Mouse (Mus musculus) heart, embryonic 10.5 days (tissue): ENCODE measurements around the gene Spib. TPM values are rescaled to one million over a fixed set of nuclear protein-coding genes. Genes with fewer than 3 reads are reported as not detected.

Experiments used
- DNase-seq: peaks from one replicate; pipeline ENCODE4 v3.0.0-alpha.2; 2017; ENCODE audit warnings: low spot score
- H3K27ac ChIP-seq: fragments of 300-500 bp; sonication (generic); 2 replicates; pipeline ENCODE4 v1.5.1; 2016; ENCODE audit warnings: mild to moderate bottlenecking
- H3K27me3 ChIP-seq: fragments of 300-500 bp; sonication (generic); 2 replicates; pipeline ENCODE4 v1.6.1; 2016; ENCODE audit warnings: mild to moderate bottlenecking; ENCODE audit not compliant: poor library complexity, insufficient read depth, severe bottlenecking
- H3K36me3 ChIP-seq: fragments of 300-500 bp; sonication (generic); 2 replicates; pipeline ENCODE4 v1.6.1; 2016; ENCODE audit warnings: mild to moderate bottlenecking, moderate library complexity
- H3K4me1 ChIP-seq: fragments of 300-500 bp; sonication (generic); 2 replicates; pipeline ENCODE4 v1.6.1; 2016; ENCODE audit warnings: mild to moderate bottlenecking
- H3K4me3 ChIP-seq: fragments of 300-500 bp; sonication (generic); 2 replicates; pipeline ENCODE4 v1.5.1; 2016; ENCODE audit warnings: mild to moderate bottlenecking, moderate library complexity
- H3K9me3 ChIP-seq: fragments of 300-500 bp; sonication (generic); 2 replicates; pipeline ENCODE4 v1.6.1; 2016; ENCODE audit warnings: mild to moderate bottlenecking, moderate library complexity
- WGBS: fragments of 180-500 bp; shearing (Covaris S2); methylation state at CpG from one replicate; pipeline ENCODE4 v1.1.7; 2016; 5-methylcytosine and 5-hydroxymethylcytosine counted together
- polyA plus RNA-seq: library from polyadenylated mRNA; unstranded; fragments of >200 nt; fragmentation: Nextera tagmentation; extraction: Ambion mirVana; gene quantifications from 2 replicates; pipeline ENCODE4 v1.2.1, GENCODE M21; 2016

The Spib gene
- polyA plus RNA-seq, 1 experiment from 2014 or later, result 0.15 TPM

GRCm38 (mm10) chr7:44543071-44543470, 11.2 kb upstream of the Spib start:
- Histone ChIP-seq H3K9me3 (no peaks in the 10 kb centered on the region), H3K4me3 (no peak overlapping the region), H3K27ac (no peak overlapping the region), H3K27me3 (no peaks in the 10 kb centered on the region), H3K4me1 (peaks cover 13% of the 10 kb centered on the region), H3K36me3 (peaks cover 70% of the 10 kb centered on the region)
- no peak for DNase-seq
- 75% methylated on average over 12 of the region's 12 CpGs for WGBS

GRCm38 (mm10) chr7:44542555-44542954, 10.7 kb upstream of the Spib start:
- H3K27ac ChIP-seq, result no peak overlapping the region

GRCm38 (mm10) chr7:44538756-44539624, 7.1 kb upstream of the Spib start:
- Histone ChIP-seq H3K4me3 (no peak overlapping the region), H3K4me1 (no peaks in the 10 kb centered on the region), H3K27me3 (no peaks in the 10 kb centered on the region), H3K9me3 (no peaks in the 10 kb centered on the region), H3K27ac (no peak overlapping the region), H3K36me3 (peaks cover 96% of the 10 kb centered on the region)
- 92% methylated on average over 41 of the region's 41 CpGs for WGBS
- DNase-seq, result no peak

More at GRCm38 (mm10) chr7:44542555-44542954, 10.7 kb upstream of the Spib start:
- Histone ChIP-seq H3K4me1 (peaks cover 8% of the 10 kb centered on the region), H3K4me3 (no peak overlapping the region), H3K36me3 (peaks cover 75% of the 10 kb centered on the region), H3K9me3 (no peaks in the 10 kb centered on the region), H3K27me3 (no peaks in the 10 kb centered on the region)
- no peak for DNase-seq
- 96% methylated on average over 11 of the region's 11 CpGs for WGBS

- H3K27me3 ChIP-seq, result no peaks in the 10 kb centered on the region
- 87% methylated on average over 13 of the region's 13 CpGs for WGBS
- H3K4me3 ChIP-seq, result no peak overlapping the region
- H3K27ac ChIP-seq, result no peak overlapping the region
- DNase-seq, result no peak
- H3K36me3 ChIP-seq, result peaks cover 100% of the 10 kb centered on the region
- no peaks in the 10 kb centered on the region for H3K9me3 ChIP-seq
- H3K4me1 ChIP-seq, result no peaks in the 10 kb centered on the region
Observed at GRCm38 (mm10) chr7:44537496-44537895, 5.6 kb upstream of the Spib start.

- Histone ChIP-seq H3K27me3 (no peaks in the 10 kb centered on the region), H3K9me3 (no peaks in the 10 kb centered on the region), H3K4me1 (no peaks in the 10 kb centered on the region), H3K27ac (no peak overlapping the region), H3K4me3 (no peak overlapping the region), H3K36me3 (peaks cover 98% of the 10 kb centered on the region)
- WGBS, result 82% methylated on average over 7 of the region's 7 CpGs
- DNase-seq, result no peak
Observed at GRCm38 (mm10) chr7:44537009-44537408, 5.1 kb upstream of the Spib start.

GRCm38 (mm10) chr7:44536590-44536968, 4.7 kb upstream of the Spib start:
- 0 out of 2 replicates have a peak, but pooled peaks cover under 1% of the 10 kb centered on the region for H3K27me3 ChIP-seq
- no peaks in the 10 kb centered on the region for H3K4me1 ChIP-seq
- peaks cover 94% of the 10 kb centered on the region for H3K36me3 ChIP-seq
- H3K4me3 ChIP-seq, result no peak overlapping the region
- WGBS, result 86% methylated on average over 6 of the region's 6 CpGs
- no peaks in the 10 kb centered on the region for H3K9me3 ChIP-seq
- no peak for DNase-seq
- no peak overlapping the region for H3K27ac ChIP-seq

GRCm38 (mm10) chr7:44535657-44536589, 4.1 kb upstream of the Spib start:
- peaks cover 87% of the 10 kb centered on the region for H3K36me3 ChIP-seq
- no peaks in the 10 kb centered on the region for H3K9me3 ChIP-seq
- H3K4me3 ChIP-seq, result no peak overlapping the region
- WGBS, result 89% methylated on average over 27 of the region's 27 CpGs
- no peak overlapping the region for H3K27ac ChIP-seq
- peaks cover 4% of the 10 kb centered on the region; the same call in 1 of the 2 replicates for H3K4me1 ChIP-seq
- H3K27me3 ChIP-seq, result 0 out of 2 replicates have a peak, but pooled peaks cover 7% of the 10 kb centered on the region
- DNase-seq, result no peak

- H3K27ac ChIP-seq, result no peak overlapping the region
- H3K4me3 ChIP-seq, result no peak overlapping the region
- H3K27me3 ChIP-seq, result peaks cover 9% of the 10 kb centered on the region; the same call in 1 of the 2 replicates
- peaks cover 4% of the 10 kb centered on the region; the same call in 1 of the 2 replicates for H3K4me1 ChIP-seq
- WGBS, result 88% methylated on average over 19 of the region's 19 CpGs
- no peak for DNase-seq
- H3K9me3 ChIP-seq, result no peaks in the 10 kb centered on the region
- H3K36me3 ChIP-seq, result peaks cover 77% of the 10 kb centered on the region
Observed at GRCm38 (mm10) chr7:44534656-44535441, 3.0 kb upstream of the Spib start.

- H3K27me3 ChIP-seq, result peaks cover 15% of the 10 kb centered on the region
- peaks cover 71% of the 10 kb centered on the region for H3K36me3 ChIP-seq
- no peak overlapping the region for H3K27ac ChIP-seq
- H3K9me3 ChIP-seq, result no peaks in the 10 kb centered on the region
- peaks cover 4% of the 10 kb centered on the region; the same call in 1 of the 2 replicates for H3K4me1 ChIP-seq
- no peak overlapping the region for H3K4me3 ChIP-seq
- 87% methylated on average over 13 of the region's 13 CpGs for WGBS
- no peak for DNase-seq
Observed at GRCm38 (mm10) chr7:44534242-44534641, 2.4 kb upstream of the Spib start.

GRCm38 (mm10) chr7:44533746-44534045, 1.8 kb upstream of the Spib start:
- Histone ChIP-seq H3K4me1 (peaks cover 5% of the 10 kb centered on the region), H3K36me3 (peaks cover 65% of the 10 kb centered on the region), H3K4me3 (no peak overlapping the region), H3K27ac (no peak overlapping the region), H3K9me3 (no peaks in the 10 kb centered on the region), H3K27me3 (peaks cover 21% of the 10 kb centered on the region)
- 80% methylated on average over 12 of the region's 12 CpGs for WGBS
- no peak for DNase-seq

GRCm38 (mm10) chr7:44532918-44533745, 1.3 kb upstream of the Spib start:
- Histone ChIP-seq H3K36me3 (peaks cover 60% of the 10 kb centered on the region), H3K27ac (no peak overlapping the region), H3K27me3 (peaks cover 26% of the 10 kb centered on the region), H3K9me3 (no peaks in the 10 kb centered on the region), H3K4me1 (peaks cover 10% of the 10 kb centered on the region), H3K4me3 (no peak overlapping the region)
- DNase-seq, result no peak
- 88% methylated on average over 29 of the region's 29 CpGs for WGBS

GRCm38 (mm10) chr7:44531207-44531606, 664 bp downstream of the Spib start:
- no peak overlapping the region for H3K27ac ChIP-seq
- peaks cover 46% of the 10 kb centered on the region for H3K27me3 ChIP-seq
- H3K36me3 ChIP-seq, result peaks cover 40% of the 10 kb centered on the region
- DNase-seq, result no peak
- WGBS, result 60% methylated on average over 5 of the region's 5 CpGs
- H3K4me3 ChIP-seq, result no peak overlapping the region
- H3K4me1 ChIP-seq, result peaks cover 17% of the 10 kb centered on the region
- no peaks in the 10 kb centered on the region for H3K9me3 ChIP-seq
